Comparison of ENCODE assay signal across 8 mouse cellular contexts in genomic region chr11:53430670-53431346, GRCm38 (mm10). TPM values are rescaled to one million over a fixed set of nuclear protein-coding genes. Genes with fewer than 3 reads are reported as not detected.
A peak's percentile ranks its signal among the peaks of the same experiment; 100 is the strongest.
DNase-seq lines count a peak whose midpoint lies in the region; ATAC-seq and TF ChIP-seq lines count a peak whose summit lies in the region.

Gene Uqcrq (minus strand): TSS chr11:53430831.
Gene Gdf9 (plus strand): TSS chr11:53431023.

- peak within 1 kb of the TSS; percentile 73 for H3K27ac ChIP-seq in embryonic facial prominence, embryonic 13.5 days
- H3K27ac ChIP-seq in kidney, adult 2 months (ENCODE audit: insufficient read depth, low read depth, low read length) = peak within 1 kb of the TSS; percentile 97
- H3K27ac ChIP-seq in limb, embryonic 12.5 days = peak within 1 kb of the TSS; percentile 78
- peak within 1 kb of the TSS; percentile 82 for H3K27ac ChIP-seq in midbrain, embryonic 15.5 days
- H3K27ac ChIP-seq in spleen, adult 2 months (ENCODE audit: insufficient read depth, low read length) = peak within 1 kb of the TSS; percentile 88

- ATAC-seq in embryonic facial prominence, embryonic 13.5 days (ENCODE audit: insufficient number of reproducible peaks, insufficient read depth, low FRiP score, low TSS enrichment, low read depth) = peak; percentile 90
- peak; percentile 97 for ATAC-seq in limb, embryonic 12.5 days (ENCODE audit: insufficient number of reproducible peaks, insufficient read depth, low FRiP score, low TSS enrichment, low read depth)
- peak; percentile 96 for ATAC-seq in midbrain, embryonic 15.5 days (replicated peaks)

- no peaks in the 10 kb centered on the region for H3K9me3 ChIP-seq in embryonic facial prominence, embryonic 13.5 days
- no peaks in the 10 kb centered on the region for H3K9me3 ChIP-seq in limb, embryonic 12.5 days
- no peaks in the 10 kb centered on the region for H3K9me3 ChIP-seq in midbrain, embryonic 15.5 days

- TF ChIP-seq POLR2A in kidney, adult 2 months (IDR thresholded peaks at IDR 0.05; ENCODE audit: low read depth, low read length) = peak; percentile 90
- TF ChIP-seq POLR2A in spleen, adult 2 months (IDR thresholded peaks at IDR 0.05; ENCODE audit: low read depth, low read length) = peak; percentile 75

- peak; percentile 97 for DNase-seq in 3134 (ENCODE audit: extremely low read depth, insufficient read length, low spot score)
- DNase-seq in adrenal gland, postnatal 36 days = peak; percentile 97 to 98
- peak; percentile 98 to 99 for DNase-seq in heart, adult 18-20 months
- DNase-seq in kidney, adult 2 months = peak; percentile 100
- peak; percentile 99 to 100 for DNase-seq in spleen, adult 2 months (ENCODE audit: low read depth in 1 of 2, low spot score in 2 of 2)

- peaks cover 11% of the 10 kb centered on the region for H3K4me1 ChIP-seq in embryonic facial prominence, embryonic 13.5 days
- H3K4me1 ChIP-seq in kidney, adult 2 months (ENCODE audit: control insufficient read depth, insufficient read depth, low read length) = peaks cover 15% of the 10 kb centered on the region
- H3K4me1 ChIP-seq in limb, embryonic 12.5 days (replicated peaks) = peaks cover 12% of the 10 kb centered on the region
- peaks cover 15% of the 10 kb centered on the region for H3K4me1 ChIP-seq in midbrain, embryonic 15.5 days
- H3K4me1 ChIP-seq in spleen, adult 2 months (ENCODE audit: control insufficient read depth, insufficient read depth, insufficient read length) = peaks cover 6% of the 10 kb centered on the region; the same call in 1 of the 2 replicates

- peak within 1 kb of the TSS; percentile 66 for H3K4me2 ChIP-seq in embryonic facial prominence, embryonic 13.5 days
- H3K4me2 ChIP-seq in limb, embryonic 12.5 days = peak within 1 kb of the TSS; percentile 84
- H3K4me2 ChIP-seq in midbrain, embryonic 15.5 days = peak within 1 kb of the TSS; percentile 77

- H3K36me3 ChIP-seq in embryonic facial prominence, embryonic 13.5 days = peaks cover 9% of the 10 kb centered on the region
- peaks cover 2% of the 10 kb centered on the region; the same call in 1 of the 2 replicates for H3K36me3 ChIP-seq in kidney, adult 2 months (ENCODE audit: control insufficient read depth, insufficient read depth, low read length)
- H3K36me3 ChIP-seq in limb, embryonic 12.5 days = peaks cover 17% of the 10 kb centered on the region
- peaks cover 9% of the 10 kb centered on the region; the same call in 1 of the 2 replicates for H3K36me3 ChIP-seq in midbrain, embryonic 15.5 days (replicated peaks)
- H3K36me3 ChIP-seq in spleen, adult 2 months (ENCODE audit: control insufficient read depth, insufficient read depth, low read length) = peaks cover 3% of the 10 kb centered on the region; the same call in 1 of the 2 replicates

- H3K27me3 ChIP-seq in embryonic facial prominence, embryonic 13.5 days = no peaks in the 10 kb centered on the region
- H3K27me3 ChIP-seq in kidney, adult 2 months (replicated peaks; ENCODE audit: control insufficient read depth, insufficient read depth, low read length) = no peaks in the 10 kb centered on the region
- H3K27me3 ChIP-seq in limb, embryonic 12.5 days = no peaks in the 10 kb centered on the region
- H3K27me3 ChIP-seq in midbrain, embryonic 15.5 days (replicated peaks) = no peaks in the 10 kb centered on the region
- no peaks in the 10 kb centered on the region for H3K27me3 ChIP-seq in spleen, adult 2 months (ENCODE audit: control insufficient read depth, insufficient read depth, low read length)

- H3K9ac ChIP-seq in embryonic facial prominence, embryonic 13.5 days = peak within 1 kb of the TSS; percentile 92
- H3K9ac ChIP-seq in limb, embryonic 12.5 days (replicated peaks) = peak within 1 kb of the TSS; percentile 82
- peak within 1 kb of the TSS; percentile 74 for H3K9ac ChIP-seq in midbrain, embryonic 15.5 days

- WGBS in embryonic facial prominence, embryonic 13.5 days = under 1% methylated on average over 44 of the region's 44 CpGs
- WGBS in kidney, adult 2 months = under 1% methylated on average over 44 of the region's 44 CpGs
- WGBS in limb, embryonic 12.5 days = under 1% methylated on average over 44 of the region's 44 CpGs
- under 1% methylated on average over 44 of the region's 44 CpGs for WGBS in midbrain, embryonic 15.5 days
- WGBS in spleen, adult 2 months = under 1% methylated on average over 44 of the region's 44 CpGs

- TF ChIP-seq CTCF in kidney, adult 2 months (conservative IDR thresholded peaks at IDR 0.05; ENCODE audit: insufficient read depth, insufficient read length, low read depth, low read length) = no peak
- TF ChIP-seq CTCF in spleen, adult 2 months (IDR thresholded peaks at IDR 0.05; ENCODE audit: extremely low read depth, insufficient read depth, insufficient read length, insufficient replicate concordance) = no peak

- peak within 1 kb of the TSS; percentile 85 for H3K4me3 ChIP-seq in embryonic facial prominence, embryonic 13.5 days
- peak within 1 kb of the TSS; percentile 96 for H3K4me3 ChIP-seq in kidney, adult 2 months (ENCODE audit: insufficient read depth, low read depth, low read length)
- peak within 1 kb of the TSS; percentile 91 for H3K4me3 ChIP-seq in limb, embryonic 12.5 days (replicated peaks)
- H3K4me3 ChIP-seq in midbrain, embryonic 15.5 days = peak within 1 kb of the TSS; percentile 65
- H3K4me3 ChIP-seq in spleen, adult 2 months (ENCODE audit: extremely low read depth, insufficient read depth, insufficient read length) = peak within 1 kb of the TSS; percentile 85

RNA-seq across cellular contexts. Expression of gene Uqcrq, which starts in this region (rescaled TPM):
- total RNA-seq in adrenal gland, postnatal 36 days (2021) = 1,000 to 10,000 TPM; 1,132 to 1,289 TPM
- polyA plus RNA-seq in embryonic facial prominence, embryonic 13.5 days (2015; fragmentation: Nextera tagmentation; extraction: Ambion mirVana) = 536 and 539 TPM in 2 replicates
- 1,000 to 10,000 TPM; 2,590 to 2,622 TPM for total RNA-seq in heart, adult 18-20 months (2021)
- polyA plus RNA-seq in kidney, adult 2 months (2012; rRNA removed) = 1,048 and 1,200 TPM in 2 replicates
- polyA plus RNA-seq in limb, embryonic 12.5 days (2016; fragmentation: Nextera tagmentation; extraction: Ambion mirVana) = 461 and 512 TPM in 2 replicates
- 645 and 649 TPM in 2 replicates for polyA plus RNA-seq in midbrain, embryonic 15.5 days (2015; fragmentation: Nextera tagmentation; extraction: Ambion mirVana)
- 157 and 202 TPM in 2 replicates for polyA plus RNA-seq in spleen, adult 2 months (2012; rRNA removed)

RNA-seq across cellular contexts. Expression of gene Gdf9, which starts in this region (rescaled TPM):
- total RNA-seq in adrenal gland, postnatal 36 days (2021) = 1 to 10 TPM; 3.3 to 4.0 TPM
- 2.3 and 3.1 TPM in 2 replicates for polyA plus RNA-seq in embryonic facial prominence, embryonic 13.5 days (2015; fragmentation: Nextera tagmentation; extraction: Ambion mirVana)
- under 1 TPM; 0.52 to 0.80 TPM for total RNA-seq in heart, adult 18-20 months (2021)
- 0.29 and 0.42 TPM in 2 replicates for polyA plus RNA-seq in kidney, adult 2 months (2012; rRNA removed)
- 1.2 and 1.9 TPM in 2 replicates for polyA plus RNA-seq in limb, embryonic 12.5 days (2016; fragmentation: Nextera tagmentation; extraction: Ambion mirVana)
- 3.5 and 4.0 TPM in 2 replicates for polyA plus RNA-seq in midbrain, embryonic 15.5 days (2015; fragmentation: Nextera tagmentation; extraction: Ambion mirVana)
- polyA plus RNA-seq in spleen, adult 2 months (2012; rRNA removed) = 0.32 and 0.40 TPM in 2 replicates

Comparison
In these comparisons a context has a peak if more than half of its experiments do, and no peak if none do; other contexts are left out.
1. Peak in every context shown above with its lines: DNase-seq, ATAC-seq, H3K4me3 ChIP-seq and H3K27ac ChIP-seq.